Mouse (Mus musculus) left cerebral cortex, postnatal 10 days (tissue): Measurements from ENCODE around the gene Mre11a. TPM values are rescaled to one million over a fixed set of nuclear protein-coding genes. Genes with fewer than 3 reads are reported as not detected.
"Not testable (repeated sequence)": the region's sequence is repeated elsewhere in the genome, so short reads cannot be mapped to it uniquely, and the experiment has no call there.

Source experiments
- DNase-seq, 2 experiments: peaks; one replicate each; pipeline ENCODE4 v3.0.0; 2021 to 2022; ENCODE audit warnings: low spot score in 2 of 2, mixed read lengths in 1 of 2; ENCODE audit errors: extremely low spot score in 1 of 2
- intact Hi-C: fragments of 180-260 bp; cut with DNase I; formaldehyde crosslinking; loops from one replicate; pipeline ENCODE4 v1.15.1; 2025
- total RNA-seq, 2 experiments: library from RNA; stranded (reverse); gene quantifications; 2 replicates each; pipeline ENCODE4 v1.2.3; 2021

Gene Mre11a
- total RNA-seq, 2 experiments from 2014 or later: 10.2 to 11.3 TPM

DNA sequence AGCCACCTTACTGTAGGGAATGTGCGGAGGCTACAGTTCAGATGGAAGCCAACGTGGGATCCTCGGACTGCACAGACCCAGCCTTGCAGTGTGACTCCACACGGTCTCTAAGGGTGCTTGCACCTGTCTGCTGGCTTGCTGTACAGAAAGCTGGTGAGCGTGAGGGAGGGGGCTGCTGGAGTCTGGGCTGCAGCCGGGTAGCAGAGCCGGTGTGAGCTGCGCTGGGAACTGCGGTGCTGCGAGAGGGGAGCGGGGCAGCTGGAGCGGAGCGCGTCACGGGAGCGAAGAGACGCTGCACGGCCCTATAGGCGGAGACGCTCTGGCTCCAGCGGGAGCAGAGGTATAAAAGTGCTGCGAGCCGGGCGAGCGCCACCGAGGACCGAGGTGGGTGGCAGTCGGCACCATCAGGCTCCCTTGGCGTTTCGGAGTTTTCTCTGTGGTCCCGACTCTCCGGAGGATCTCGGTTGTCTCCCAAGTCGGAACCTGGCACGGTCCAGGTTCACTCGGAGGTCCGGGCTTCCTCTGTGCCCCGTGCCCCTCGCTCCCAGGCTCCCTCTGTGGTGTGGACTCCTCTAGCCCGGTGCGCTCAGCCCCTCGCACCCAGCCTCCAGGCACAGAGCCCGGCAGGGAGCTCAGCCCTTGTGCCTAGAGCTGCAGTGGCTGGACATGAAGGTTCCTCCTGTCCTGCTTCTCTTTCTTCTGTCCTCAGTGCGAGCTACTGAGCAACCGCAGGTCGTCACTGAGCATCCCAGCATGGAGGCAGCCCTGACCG lies 75.6 kb downstream of the Mre11a start, which contains the start of gene Gpr83:
Gene Gpr83, plus strand, starts transcription at position 343 of the 772 bp plus-strand sequence.
- DNase-seq: peak; percentile 25 to 59
- intact Hi-C loops: no loop called here

GRCm38 (mm10) chr9:14863126-14863525 lies 78.7 kb downstream of the Mre11a start:
- intact Hi-C loops: no loop called here

DNA sequence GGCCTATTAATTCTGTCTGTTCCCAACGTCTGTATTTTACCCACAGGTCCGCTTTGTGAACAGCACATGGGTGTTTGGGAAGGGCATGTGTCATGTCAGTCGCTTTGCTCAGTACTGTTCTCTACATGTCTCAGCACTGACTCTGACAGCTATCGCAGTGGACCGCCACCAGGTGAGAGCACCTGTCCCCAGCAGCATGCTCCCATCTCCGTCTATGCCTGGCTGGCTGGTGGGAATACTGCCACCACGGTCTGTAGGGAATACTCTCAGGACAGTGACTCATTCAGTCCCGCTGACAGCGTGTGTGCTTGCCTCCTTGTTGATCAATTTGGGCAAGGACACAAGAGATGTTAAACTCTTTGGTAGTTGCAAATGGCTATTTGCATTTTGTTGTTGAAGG lies 80.3 kb downstream of the Mre11a start:
- intact Hi-C loops: loop anchor here (5.0 kb wide), 2 partner anchors 133 to 153 kb away; no protein-coding TSS in a partner anchor
- DNase-seq: no peak

More at GRCm38 (mm10) chr9:14863126-14863525, 78.7 kb downstream of the Mre11a start:
- DNase-seq: no peak

DNA sequence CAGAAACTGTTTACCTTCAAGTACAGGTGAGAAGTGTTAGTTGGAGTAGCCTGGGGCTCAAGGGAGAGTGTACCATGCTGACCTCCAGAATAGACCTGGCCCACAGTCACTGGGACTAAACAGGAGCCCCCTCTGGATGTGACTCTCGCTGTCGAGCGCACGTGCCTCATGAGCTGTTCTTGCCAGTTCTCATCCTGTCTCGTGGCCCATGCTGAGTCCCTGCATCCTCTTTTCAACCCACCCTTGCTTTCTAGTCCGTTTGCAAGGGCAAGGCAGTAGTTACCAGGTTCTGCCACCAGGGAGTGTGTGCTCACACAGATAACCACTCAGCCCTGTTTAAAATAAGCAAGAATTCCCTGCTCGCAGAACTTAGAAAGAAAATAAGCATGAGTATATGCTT lies 82.5 kb downstream of the Mre11a start:
- intact Hi-C loops: loop anchor here (5.0 kb wide), 2 partner anchors 130 to 150 kb away; no protein-coding TSS in a partner anchor
- DNase-seq: peak; percentile 45 to 70

DNA sequence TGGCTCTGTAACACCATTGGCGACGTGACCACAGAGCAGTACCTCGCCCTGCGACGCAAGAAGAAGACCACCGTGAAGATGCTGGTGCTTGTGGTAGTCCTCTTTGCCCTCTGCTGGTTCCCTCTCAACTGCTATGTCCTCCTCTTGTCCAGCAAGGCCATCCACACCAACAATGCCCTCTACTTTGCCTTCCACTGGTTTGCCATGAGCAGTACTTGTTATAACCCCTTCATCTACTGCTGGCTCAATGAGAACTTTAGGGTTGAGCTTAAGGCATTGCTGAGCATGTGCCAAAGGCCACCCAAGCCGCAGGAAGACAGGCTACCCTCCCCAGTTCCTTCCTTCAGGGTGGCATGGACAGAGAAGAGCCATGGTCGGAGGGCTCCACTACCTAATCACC lies 83.9 kb downstream of the Mre11a start:
- DNase-seq: no peak
- intact Hi-C loops: loop anchor here (5.0 kb wide), 2 partner anchors 129 to 149 kb away; no protein-coding TSS in a partner anchor

GRCm38 (mm10) chr9:14870377-14870776 lies 85.9 kb downstream of the Mre11a start:
- intact Hi-C loops: no loop called here
- DNase-seq: no peak

DNA sequence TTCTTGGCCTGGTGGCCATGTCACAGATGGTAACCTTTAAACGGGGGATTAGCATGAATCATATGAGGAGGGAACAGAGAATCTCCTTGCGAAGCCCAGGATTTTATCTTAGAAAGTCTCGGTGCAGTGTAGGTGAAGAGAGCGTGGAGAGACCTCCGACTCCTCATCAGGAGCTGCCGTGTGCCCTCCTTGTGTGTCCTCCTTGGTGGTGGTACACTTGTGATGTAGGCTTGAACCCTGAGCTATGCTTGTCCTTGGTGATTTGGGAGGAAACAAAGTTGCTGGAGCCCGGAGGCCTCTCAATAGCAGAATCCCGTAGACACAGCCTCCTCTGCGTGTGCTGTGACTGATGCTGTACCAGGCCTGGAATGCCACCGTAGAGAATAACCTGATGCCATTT lies 86.3 kb downstream of the Mre11a start:
- no peak for DNase-seq
- intact Hi-C loops: no loop called here

DNA sequence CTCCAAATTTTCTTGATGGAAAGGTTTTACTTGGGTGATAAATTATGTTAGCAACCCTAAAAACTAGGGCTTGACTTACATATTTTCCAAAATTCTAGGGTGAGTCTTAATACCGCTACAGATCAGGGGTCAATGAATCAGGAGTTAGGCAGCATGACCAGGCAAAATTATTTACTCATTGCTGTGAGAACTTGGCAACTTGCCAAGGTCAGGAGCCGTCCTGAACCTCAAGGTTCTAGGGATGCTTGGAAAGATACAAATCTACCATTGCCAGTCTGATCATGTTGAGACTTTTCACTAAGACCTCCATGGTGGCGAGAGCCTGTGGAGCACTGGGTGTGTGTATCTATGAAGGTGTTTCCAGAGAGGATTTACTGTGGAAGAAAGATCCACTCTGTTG lies 87.1 kb downstream of the Mre11a start:
- no peak for DNase-seq
- intact Hi-C loops: no loop called here

GRCm38 (mm10) chr9:14872181-14872930 lies 87.9 kb downstream of the Mre11a start:
- DNase-seq: no peak
- intact Hi-C loops: no loop called here

- no peak for DNase-seq
- intact Hi-C loops: no loop called here
These were observed 91.5 kb downstream of the Mre11a start for GRCm38 (mm10) chr9:14875743-14876507.

- intact Hi-C loops, DNase-seq: not testable (repeated sequence)
These were observed 92.1 kb downstream of the Mre11a start for GRCm38 (mm10) chr9:14876566-14876965.

DNA sequence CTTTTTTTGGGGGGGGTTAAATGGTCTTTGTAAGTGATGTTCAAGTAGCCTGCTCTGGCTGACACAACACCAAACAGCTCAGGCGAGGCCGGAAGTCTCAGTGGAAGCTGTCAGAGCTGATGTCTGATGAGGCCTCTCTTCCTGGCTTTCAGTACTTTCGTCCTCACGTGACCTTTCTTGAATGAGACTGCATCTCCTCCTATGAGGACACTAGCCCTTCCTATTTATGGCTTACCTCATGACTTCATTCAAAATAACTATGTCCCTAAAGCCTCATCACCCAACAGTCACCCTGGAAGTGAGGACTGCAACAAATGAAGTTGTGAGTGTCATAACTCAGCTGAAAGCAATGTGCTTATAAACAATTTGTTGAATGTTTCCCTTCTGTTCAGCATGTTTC lies 100.2 kb downstream of the Mre11a start:
- DNase-seq: no peak
- intact Hi-C loops: no loop called here

- no peak for DNase-seq
- intact Hi-C loops: no loop called here
These were observed 100.7 kb downstream of the Mre11a start for GRCm38 (mm10) chr9:14885151-14885550.

DNA sequence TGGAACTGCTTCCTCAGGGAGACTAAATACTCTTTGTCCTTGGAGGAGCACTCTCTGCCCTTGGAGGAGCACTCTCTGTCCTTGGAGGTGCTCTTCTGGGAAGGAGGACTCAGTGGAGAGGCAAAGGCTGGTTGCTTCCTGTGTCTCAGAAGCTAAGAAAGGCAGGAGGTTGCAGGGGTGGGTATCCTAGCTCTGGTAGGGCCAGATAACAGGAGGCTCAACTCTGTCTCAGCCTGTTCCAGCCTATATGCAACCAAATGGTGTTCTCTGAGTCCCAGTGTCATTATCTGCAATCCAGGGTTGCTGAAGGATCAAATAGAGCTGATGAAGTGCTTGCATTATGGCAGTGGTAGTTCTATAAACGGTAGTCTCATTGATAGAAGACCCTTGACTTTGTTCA lies 101.5 kb downstream of the Mre11a start:
- no peak for DNase-seq
- intact Hi-C loops: no loop called here

Other genes with a start within 250 kb of the Mre11a start
- 10 to 100 TPM; 12.9 to 13.9 TPM for gene Amotl1, start 139.6 kb upstream of the Mre11a start, total RNA-seq
- gene Piwil4, start 43.9 kb upstream of the Mre11a start, total RNA-seq: under 1 TPM in 1 of 2 experiments, not detected in 1; 0.10 TPM
- under 1 TPM; 0.49 to 0.54 TPM for gene Fut4, start 32.3 kb upstream of the Mre11a start, total RNA-seq
- gene 1700012B09Rik, start 13.6 kb upstream of the Mre11a start, total RNA-seq: not detected
- 10 to 100 TPM; 18.7 to 19.9 TPM for gene Ankrd49, start 202 bp downstream of the Mre11a start, total RNA-seq
- gene Gpr83, start 75.6 kb downstream of the Mre11a start, total RNA-seq: 1 to 10 TPM; 5.4 to 10.0 TPM
- not detected for gene Izumo1r, start 119.3 kb downstream of the Mre11a start, total RNA-seq